Mouse (Mus musculus): ENCODE results near the gene Flii. TPM values are rescaled to one million over a fixed set of nuclear protein-coding genes. Genes with fewer than 3 reads are reported as not detected.

Gene Flii
- total and polyA plus RNA-seq, 3 experiments = 71.8 to 111 TPM; not detected in 1

DNA sequence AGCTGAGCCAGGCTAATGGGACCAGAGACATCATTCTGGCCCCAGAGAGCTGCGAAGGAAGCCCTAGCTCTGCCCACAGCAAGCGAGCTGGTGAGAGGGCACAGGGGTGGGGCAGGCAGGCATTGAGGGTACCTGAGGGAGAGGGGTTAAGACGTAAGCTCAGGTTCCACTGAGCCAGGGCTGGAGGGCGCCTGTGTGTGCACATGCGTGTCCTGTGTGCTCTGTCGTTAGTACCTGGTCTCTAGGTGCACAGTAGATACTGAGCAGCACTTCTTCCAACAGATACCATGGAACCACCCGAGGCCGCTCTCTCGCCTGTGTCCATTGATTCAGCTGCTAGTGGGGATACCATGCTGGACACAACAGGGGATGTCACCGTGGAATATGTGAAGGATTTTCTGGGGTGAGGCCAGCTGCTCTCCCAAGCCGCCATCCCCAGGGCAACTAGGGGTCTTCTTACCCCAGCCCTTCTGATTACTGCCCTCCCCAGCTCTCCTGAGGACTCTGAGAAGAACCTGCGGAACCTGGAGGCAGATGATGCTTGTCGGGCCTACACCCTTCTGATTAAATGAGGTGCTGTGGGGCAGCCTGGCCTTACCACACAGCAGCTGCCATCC lies 14.3 kb downstream of the Flii start:
- Histone ChIP-seq H3K4me1 (ENCODE audit: control insufficient read depth in 1 of 2, insufficient read depth in 2 of 2, low read length in 2 of 2) (no peaks in the 10 kb centered on the region), H3K36me3 (ENCODE audit: control insufficient read depth in 1 of 2, insufficient read depth in 2 of 2, low read length in 2 of 2) (peaks cover 0 to 3% of the 10 kb centered on the region in 2 experiments; a peak in 1 of 4 replicates), H3K79me2 (ENCODE audit: control insufficient read depth, insufficient read depth, low read length, poor library complexity) (no peaks in the 10 kb centered on the region), H3K27ac (ENCODE audit: control insufficient read depth, low read depth, low read length) (no peak overlapping the region), H3K4me3 (ENCODE audit: control insufficient read depth in 1 of 2, insufficient read depth in 1 of 2, low read depth in 2 of 2, low read length in 2 of 2) (no peak overlapping the region), H3K27me3 (ENCODE audit: control insufficient read depth in 1 of 2, insufficient read depth in 2 of 2, low read length in 2 of 2) (no peaks in the 10 kb centered on the region), H3K9ac (ENCODE audit: control insufficient read depth, low read depth, low read length, poor library complexity, severe bottlenecking) (no peak overlapping the region), H3K9me3 (replicated peaks; ENCODE audit: insufficient read depth, low read length) (no peaks in the 10 kb centered on the region)
- TF ChIP-seq MAZ (IDR thresholded peaks at IDR 0.05; ENCODE audit: low read depth, low read length) = no peak
- TF ChIP-seq ETS1 (IDR thresholded peaks at IDR 0.05; ENCODE audit: low read depth, low read length) = no peak
- no peak for TF ChIP-seq MAFK (IDR thresholded peaks at IDR 0.05; ENCODE audit: borderline replicate concordance, low read depth, low read length)
- no peak for TF ChIP-seq MYC (IDR thresholded peaks at IDR 0.05; ENCODE audit: low read depth, low read length)
- no peak for TF ChIP-seq USF1 (IDR thresholded peaks at IDR 0.05; ENCODE audit: low read depth, low read length)
- no peak for TF ChIP-seq TBP (IDR thresholded peaks at IDR 0.05; ENCODE audit: low read depth, low read length)
- TF ChIP-seq EP300 (IDR thresholded peaks at IDR 0.05; ENCODE audit: low read depth in 1 of 2, low read length in 2 of 2) = no peak
- TF ChIP-seq KAT2A (conservative IDR thresholded peaks at IDR 0.05; ENCODE audit: low read depth, low read length) = no peak
- no peak for TF ChIP-seq CHD1 (IDR thresholded peaks at IDR 0.05; ENCODE audit: low read depth, low read length)
- no peak for TF ChIP-seq ZNF384 (IDR thresholded peaks at IDR 0.05; ENCODE audit: low read depth, low read length)
- no peak for TF ChIP-seq CTCF (IDR thresholded peaks at IDR 0.05 in 2 of 3, conservative IDR thresholded peaks at IDR 0.05 in 1 of 3; ENCODE audit: control insufficient read depth in 1 of 3, insufficient read depth in 1 of 3, low read depth in 2 of 3, low read length in 3 of 3, poor library complexity in 1 of 3, severe bottlenecking in 1 of 3)
- TF ChIP-seq HCFC1 (IDR thresholded peaks at IDR 0.05; ENCODE audit: low read depth, low read length) = no peak
- DNase-seq (ENCODE audit: low read depth, low spot score) = no peak

DNA sequence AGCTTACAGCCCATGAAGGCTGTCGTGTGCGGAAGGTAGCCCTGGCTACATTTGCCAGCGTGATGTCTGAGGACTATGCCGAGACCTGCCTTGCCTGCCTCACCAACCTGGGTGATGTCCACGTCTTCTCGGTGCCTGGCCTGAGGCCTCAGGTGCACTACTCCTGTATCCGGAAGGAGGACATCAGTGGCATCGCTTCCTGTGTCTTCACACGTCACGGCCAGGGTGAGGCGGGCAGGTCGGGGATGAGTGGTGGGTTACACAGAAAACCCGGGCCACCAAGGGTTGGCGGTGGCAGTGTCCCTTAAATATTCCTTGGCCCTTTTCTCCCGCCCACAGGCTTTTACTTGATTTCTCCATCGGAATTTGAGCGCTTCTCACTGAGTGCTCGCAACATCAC lies 15.0 kb downstream of the Flii start:
- H3K27me3 ChIP-seq (ENCODE audit: control insufficient read depth in 1 of 2, insufficient read depth in 2 of 2, low read length in 2 of 2) = no peaks in the 10 kb centered on the region
- H3K36me3 ChIP-seq (ENCODE audit: control insufficient read depth in 1 of 2, insufficient read depth in 2 of 2, low read length in 2 of 2) = peaks cover 0 to 3% of the 10 kb centered on the region in 2 experiments; a peak in 1 of 4 replicates
- H3K4me1 ChIP-seq (ENCODE audit: control insufficient read depth in 1 of 2, insufficient read depth in 2 of 2, low read length in 2 of 2) = no peaks in the 10 kb centered on the region
- no peak overlapping the region for H3K4me3 ChIP-seq (ENCODE audit: control insufficient read depth in 1 of 2, insufficient read depth in 1 of 2, low read depth in 2 of 2, low read length in 2 of 2)
- no peak for TF ChIP-seq BHLHE40 (IDR thresholded peaks at IDR 0.05; ENCODE audit: borderline replicate concordance, low read depth, low read length)
- TF ChIP-seq RAD21 (IDR thresholded peaks at IDR 0.05; ENCODE audit: low read depth, low read length) = no peak
- no peak for TF ChIP-seq MXI1 (IDR thresholded peaks at IDR 0.05; ENCODE audit: low read depth, low read length)
- TF ChIP-seq TCF12 (IDR thresholded peaks at IDR 0.05; ENCODE audit: low read depth, low read length) = no peak
- no peaks in the 10 kb centered on the region for H3K79me2 ChIP-seq (ENCODE audit: control insufficient read depth, insufficient read depth, low read length, poor library complexity)
- H3K9me3 ChIP-seq (replicated peaks; ENCODE audit: insufficient read depth, low read length) = no peaks in the 10 kb centered on the region
- no peak overlapping the region for H3K9ac ChIP-seq (ENCODE audit: control insufficient read depth, low read depth, low read length, poor library complexity, severe bottlenecking)
- no peak for DNase-seq (ENCODE audit: low read depth, low spot score)
- no peak overlapping the region for H3K27ac ChIP-seq (ENCODE audit: control insufficient read depth, low read depth, low read length)

All from MEL (cell line).